Mouse (Mus musculus) lung, adult 2 months (tissue): ENCODE measurements around the gene Phf19.

Experiments
- CTCF ChIP-seq: fragments of 200-500 bp; IDR thresholded peaks from 2 replicates; pipeline ENCODE4 v1.5.1; 2011; ENCODE audit warnings: mild to moderate bottlenecking, low read length, control low read depth; ENCODE audit not compliant: insufficient read depth
- POLR2A ChIP-seq: fragments of 200-500 bp; IDR thresholded peaks from 2 replicates; pipeline ENCODE4 v1.6.1; 2011; ENCODE audit warnings: low read depth, mild to moderate bottlenecking, control low read depth, low read length, borderline replicate concordance; ENCODE audit errors: extremely low read depth

- TF ChIP-seq POLR2A (peak; percentile 6; the same call in 1 of the 2 replicates), CTCF (no peak)
These were observed 27.3 kb upstream of the Phf19 start for GRCm38 (mm10) chr2:34941061-34941675.
